Mouse (Mus musculus) 416B (cell line): ENCODE data around the gene Foxi3.

ENCODE experiments used
- DNase-seq: peaks from one replicate; pipeline ENCODE4 v3.0.0; 2011; ENCODE audit warnings: low read depth

The Foxi3 gene

DNA sequence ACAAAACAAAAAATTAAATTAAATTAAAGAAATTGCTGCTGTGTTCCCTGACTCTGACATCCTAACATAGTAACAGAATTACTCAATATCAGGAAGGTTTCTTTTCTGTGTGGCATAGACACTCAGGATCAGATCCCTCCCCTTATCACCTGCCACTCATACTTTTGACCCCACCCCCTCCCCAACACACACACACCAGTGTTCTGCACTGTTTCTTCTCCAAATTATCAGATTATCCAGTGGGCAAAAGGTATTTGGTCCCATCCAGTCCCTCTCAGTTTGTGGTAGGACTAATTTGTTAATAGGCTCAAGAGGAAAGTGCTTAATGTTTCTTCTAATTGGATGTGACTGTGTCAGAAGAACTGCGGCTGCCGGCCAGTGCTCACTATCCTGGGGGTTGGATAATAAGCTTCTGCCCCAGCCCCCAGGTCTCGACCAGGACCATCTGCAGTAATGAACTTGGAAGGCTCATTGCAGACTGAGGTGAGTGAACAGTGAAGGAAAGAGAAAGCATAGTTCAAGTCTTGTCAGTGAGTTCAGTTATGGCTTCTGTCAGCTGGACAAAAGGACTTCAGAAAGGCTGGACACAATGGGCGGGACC lies 39.9 kb downstream of the Foxi3 start:
- no peak for DNase-seq

DNA sequence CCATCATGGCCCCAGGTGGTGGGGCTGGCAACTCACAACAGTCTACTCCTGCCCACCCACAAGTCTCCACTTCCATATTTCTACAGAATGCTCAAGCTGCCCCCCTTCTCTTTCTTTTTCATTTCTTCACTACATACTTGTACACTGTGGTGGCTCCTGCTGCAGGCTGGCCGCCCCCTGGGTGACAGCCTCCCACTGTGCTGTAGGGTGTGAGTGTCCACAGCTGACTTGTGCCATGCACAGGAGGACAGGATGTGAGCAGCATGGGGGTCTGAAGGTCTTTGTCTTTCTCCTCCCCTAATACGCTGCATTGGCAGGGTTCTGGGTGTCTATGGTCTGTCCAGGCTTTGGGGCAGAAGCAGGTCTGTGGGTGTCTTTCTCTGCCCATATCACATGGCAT lies 46.3 kb downstream of the Foxi3 start:
- no peak for DNase-seq

DNA sequence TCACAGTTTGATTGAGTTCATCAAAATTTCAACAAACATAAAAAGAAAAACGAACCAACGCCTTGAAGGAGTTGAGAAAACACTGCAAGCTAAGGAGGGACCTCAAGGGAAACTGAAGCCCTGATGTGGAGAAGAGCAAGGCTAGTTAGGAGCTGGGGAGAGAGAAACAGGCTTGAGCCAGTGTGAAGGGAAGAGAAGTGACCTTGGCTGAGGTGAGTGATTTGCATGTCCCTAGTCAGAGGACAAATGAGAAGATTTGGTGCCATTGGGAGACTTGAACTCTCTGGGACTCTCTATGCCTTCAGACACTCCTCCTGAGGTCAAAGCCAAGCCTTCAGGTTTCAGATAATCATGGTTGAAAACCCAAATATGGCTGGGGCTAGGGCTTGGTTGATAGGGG lies 47.8 kb downstream of the Foxi3 start:
- no peak for DNase-seq
